Mouse (Mus musculus) heart, adult 11 months (tissue): ENCODE data around the gene Olfr1121.
"Not testable (repeated sequence)": the region's sequence is repeated elsewhere in the genome, so short reads cannot be mapped to it uniquely, and the experiment has no call there.

Experiments
- DNase-seq: peaks from one replicate; pipeline ENCODE4 v3.0.0; 2022

The Olfr1121 gene

GRCm38 (mm10) chr2:87369595-87369994 lies at the start of gene Olfr1121:
Gene Olfr1121, plus strand, starts transcription at chr2:87369895.
- no peak for DNase-seq

- no peak for DNase-seq
Measured at GRCm38 (mm10) chr2:87354515-87354914, 15.2 kb upstream of the Olfr1121 start, which contains the start of gene Olfr1120. Gene Olfr1120, plus strand, starts transcription at chr2:87354815.

GRCm38 (mm10) chr2:87360121-87360520 lies 9.6 kb upstream of the Olfr1121 start:
- DNase-seq, result peak; percentile 92

- DNase-seq, result no peak
Measured at GRCm38 (mm10) chr2:87371726-87372125, 2.0 kb downstream of the Olfr1121 start.

GRCm38 (mm10) chr2:87383935-87384334 lies 14.2 kb downstream of the Olfr1121 start:
- no peak for DNase-seq

- no peak for DNase-seq
Measured at GRCm38 (mm10) chr2:87385549-87385948, 15.9 kb downstream of the Olfr1121 start, which contains the start of gene Olfr1122. Gene Olfr1122, plus strand, starts transcription at chr2:87385849.

- DNase-seq, result not testable (repeated sequence)
Measured at GRCm38 (mm10) chr2:87393605-87394004, 23.9 kb downstream of the Olfr1121 start.

GRCm38 (mm10) chr2:87394686-87395085 lies 25.0 kb downstream of the Olfr1121 start:
- DNase-seq, result not testable (repeated sequence)

- DNase-seq, result no peak
Measured at GRCm38 (mm10) chr2:87416335-87416734, 46.6 kb downstream of the Olfr1121 start, which contains the start of gene Olfr1123. Gene Olfr1123, plus strand, starts transcription at chr2:87416635.
